Mouse (Mus musculus): ENCODE measurements at regions not wholly inside any gene's neighbourhood (a gene's known extent, or its start where the extent isn't known, plus 50 kb on each side); places are given as distances from the start of the nearest gene placed in this dataset.

GRCm38 (mm10) chr7:72594741-72595140, 288.3 kb upstream of the Mctp2 start:
- no peak overlapping the region for H3K9ac ChIP-seq (replicated peaks)
- H3K27ac ChIP-seq (replicated peaks) = no peak overlapping the region
- ATAC-seq (ENCODE audit: low FRiP score, low read depth) = no peak
- 91% methylated on average over 1 of the region's 1 CpGs for WGBS
- H3K4me2 ChIP-seq (replicated peaks) = no peak overlapping the region
- H3K4me3 ChIP-seq = no peak overlapping the region
- H3K36me3 ChIP-seq = no peaks in the 10 kb centered on the region
- H3K4me1 ChIP-seq = no peaks in the 10 kb centered on the region
- H3K27me3 ChIP-seq = no peaks in the 10 kb centered on the region
- H3K9me3 ChIP-seq = no peaks in the 10 kb centered on the region

GRCm38 (mm10) chr7:72596985-72597384, 290.6 kb upstream of the Mctp2 start:
- Histone ChIP-seq H3K9ac (replicated peaks) (no peak overlapping the region), H3K27ac (replicated peaks) (no peak overlapping the region), H3K4me1 (no peaks in the 10 kb centered on the region), H3K27me3 (no peaks in the 10 kb centered on the region), H3K9me3 (no peaks in the 10 kb centered on the region), H3K4me2 (replicated peaks) (no peak overlapping the region), H3K4me3 (no peak overlapping the region), H3K36me3 (no peaks in the 10 kb centered on the region)
- ATAC-seq (ENCODE audit: low FRiP score, low read depth) = no peak

- 0 out of 2 replicates have a peak, but pooled peaks cover 2% of the 10 kb centered on the region for H3K4me1 ChIP-seq
- H3K4me3 ChIP-seq = no peak overlapping the region
- no peak overlapping the region for H3K27ac ChIP-seq (replicated peaks)
- no peak overlapping the region for H3K4me2 ChIP-seq (replicated peaks)
- H3K9me3 ChIP-seq = no peaks in the 10 kb centered on the region
- no peaks in the 10 kb centered on the region for H3K27me3 ChIP-seq
- ATAC-seq (ENCODE audit: low FRiP score, low read depth) = peak; percentile 60
- no peaks in the 10 kb centered on the region for H3K36me3 ChIP-seq
- 65% methylated on average over 8 of the region's 8 CpGs for WGBS
- H3K9ac ChIP-seq (replicated peaks) = no peak overlapping the region
Measured at GRCm38 (mm10) chr7:72601933-72602332, 295.5 kb upstream of the Mctp2 start.

- H3K4me1 ChIP-seq = no peaks in the 10 kb centered on the region
- H3K4me2 ChIP-seq (replicated peaks) = no peak overlapping the region
- no peak overlapping the region for H3K9ac ChIP-seq (replicated peaks)
- H3K27ac ChIP-seq (replicated peaks) = no peak overlapping the region
- no peak for ATAC-seq (ENCODE audit: low FRiP score, low read depth)
- no peaks in the 10 kb centered on the region for H3K27me3 ChIP-seq
- no peak overlapping the region for H3K4me3 ChIP-seq
- no peaks in the 10 kb centered on the region for H3K9me3 ChIP-seq
- H3K36me3 ChIP-seq = no peaks in the 10 kb centered on the region
- WGBS = 90% methylated on average over 3 of the region's 3 CpGs
Measured at GRCm38 (mm10) chr7:72609791-72610190, 303.4 kb upstream of the Mctp2 start.

GRCm38 (mm10) chr7:72615232-72615631, 308.8 kb upstream of the Mctp2 start:
- no peak for ATAC-seq (ENCODE audit: low FRiP score, low read depth)
- no peak overlapping the region for H3K4me3 ChIP-seq
- no peaks in the 10 kb centered on the region for H3K4me1 ChIP-seq
- H3K9ac ChIP-seq (replicated peaks) = no peak overlapping the region
- no peaks in the 10 kb centered on the region for H3K27me3 ChIP-seq
- WGBS = 82% methylated on average over 4 of the region's 4 CpGs
- no peaks in the 10 kb centered on the region for H3K36me3 ChIP-seq
- H3K4me2 ChIP-seq (replicated peaks) = no peak overlapping the region
- no peak overlapping the region for H3K27ac ChIP-seq (replicated peaks)
- H3K9me3 ChIP-seq = no peaks in the 10 kb centered on the region

GRCm38 (mm10) chr7:72627369-72627768, 321.0 kb upstream of the Mctp2 start:
- no peak for ATAC-seq (ENCODE audit: low FRiP score, low read depth)
- H3K27me3 ChIP-seq = no peaks in the 10 kb centered on the region
- 0 out of 2 replicates have a peak, but pooled peaks cover 5% of the 10 kb centered on the region for H3K9me3 ChIP-seq
- no peak overlapping the region for H3K9ac ChIP-seq (replicated peaks)
- 0 out of 2 replicates have a peak overlapping the region, but pooled peaks have one; percentile 20 for H3K27ac ChIP-seq (replicated peaks)
- 53% methylated on average over 4 of the region's 4 CpGs for WGBS
- 0 out of 2 replicates have a peak, but pooled peaks cover 7% of the 10 kb centered on the region for H3K4me1 ChIP-seq
- H3K4me3 ChIP-seq = no peak overlapping the region
- no peaks in the 10 kb centered on the region for H3K36me3 ChIP-seq
- no peak overlapping the region for H3K4me2 ChIP-seq (replicated peaks)

- Histone ChIP-seq H3K27ac (replicated peaks) (no peak overlapping the region), H3K4me3 (no peak overlapping the region), H3K36me3 (no peaks in the 10 kb centered on the region), H3K27me3 (no peaks in the 10 kb centered on the region), H3K4me2 (replicated peaks) (no peak overlapping the region), H3K9me3 (no peaks in the 10 kb centered on the region), H3K4me1 (no peaks in the 10 kb centered on the region), H3K9ac (replicated peaks) (no peak overlapping the region)
- no peak for ATAC-seq (ENCODE audit: low FRiP score, low read depth)
- WGBS = 93% methylated on average over 2 of the region's 2 CpGs
Measured at GRCm38 (mm10) chr7:72639566-72639965, 333.2 kb upstream of the Mctp2 start.

GRCm38 (mm10) chr7:72675018-72675417, 368.6 kb upstream of the Mctp2 start:
- no peak overlapping the region for H3K9ac ChIP-seq (replicated peaks)
- WGBS = 81% methylated on average over 6 of the region's 6 CpGs
- H3K27me3 ChIP-seq = no peaks in the 10 kb centered on the region
- no peak overlapping the region for H3K27ac ChIP-seq (replicated peaks)
- no peaks in the 10 kb centered on the region for H3K4me1 ChIP-seq
- no peaks in the 10 kb centered on the region for H3K36me3 ChIP-seq
- no peak overlapping the region for H3K4me3 ChIP-seq
- H3K9me3 ChIP-seq = no peaks in the 10 kb centered on the region
- no peak overlapping the region for H3K4me2 ChIP-seq (replicated peaks)
- no peak for ATAC-seq (ENCODE audit: low FRiP score, low read depth)

GRCm38 (mm10) chr7:72685803-72686202, 379.4 kb upstream of the Mctp2 start:
- no peak overlapping the region for H3K9ac ChIP-seq (replicated peaks)
- H3K4me3 ChIP-seq = no peak overlapping the region
- peaks cover 3% of the 10 kb centered on the region; the same call in 1 of the 2 replicates for H3K9me3 ChIP-seq
- no peak overlapping the region for H3K27ac ChIP-seq (replicated peaks)
- H3K36me3 ChIP-seq = no peaks in the 10 kb centered on the region
- no peaks in the 10 kb centered on the region for H3K27me3 ChIP-seq
- ATAC-seq (ENCODE audit: low FRiP score, low read depth) = no peak
- no peak overlapping the region for H3K4me2 ChIP-seq (replicated peaks)
- peaks cover 3% of the 10 kb centered on the region; the same call in 1 of the 2 replicates for H3K4me1 ChIP-seq
- WGBS = 55% methylated on average over 2 of the region's 2 CpGs

GRCm38 (mm10) chr7:72687356-72687755, 380.9 kb upstream of the Mctp2 start:
- WGBS = 74% methylated on average over 4 of the region's 4 CpGs
- peaks cover 3% of the 10 kb centered on the region; the same call in 1 of the 2 replicates for H3K9me3 ChIP-seq
- H3K4me2 ChIP-seq (replicated peaks) = no peak overlapping the region
- H3K27me3 ChIP-seq = no peaks in the 10 kb centered on the region
- H3K9ac ChIP-seq (replicated peaks) = no peak overlapping the region
- H3K36me3 ChIP-seq = no peaks in the 10 kb centered on the region
- H3K4me3 ChIP-seq = no peak overlapping the region
- no peak overlapping the region for H3K27ac ChIP-seq (replicated peaks)
- no peak for ATAC-seq (ENCODE audit: low FRiP score, low read depth)
- H3K4me1 ChIP-seq = peaks cover 3% of the 10 kb centered on the region; the same call in 1 of the 2 replicates

GRCm38 (mm10) chr7:72691396-72691795, 385.0 kb upstream of the Mctp2 start:
- Histone ChIP-seq H3K4me1 (peaks cover 1% of the 10 kb centered on the region; the same call in 1 of the 2 replicates), H3K27me3 (no peaks in the 10 kb centered on the region), H3K4me3 (no peak overlapping the region), H3K9me3 (peaks cover 3% of the 10 kb centered on the region; the same call in 1 of the 2 replicates), H3K36me3 (no peaks in the 10 kb centered on the region), H3K27ac (replicated peaks) (no peak overlapping the region), H3K9ac (replicated peaks) (no peak overlapping the region), H3K4me2 (replicated peaks) (no peak overlapping the region)
- ATAC-seq (ENCODE audit: low FRiP score, low read depth) = no peak
- WGBS = 79% methylated on average over 3 of the region's 3 CpGs

- no peaks in the 10 kb centered on the region for H3K27me3 ChIP-seq
- 81% methylated on average over 9 of the region's 9 CpGs for WGBS
- ATAC-seq (ENCODE audit: low FRiP score, low read depth) = no peak
- no peak overlapping the region for H3K4me2 ChIP-seq (replicated peaks)
- no peaks in the 10 kb centered on the region for H3K36me3 ChIP-seq
- H3K9ac ChIP-seq (replicated peaks) = no peak overlapping the region
- H3K4me1 ChIP-seq = no peaks in the 10 kb centered on the region
- no peak overlapping the region for H3K27ac ChIP-seq (replicated peaks)
- no peak overlapping the region for H3K4me3 ChIP-seq
- peaks cover 3% of the 10 kb centered on the region; the same call in 1 of the 2 replicates for H3K9me3 ChIP-seq
Measured at GRCm38 (mm10) chr7:72691859-72692258, 385.5 kb upstream of the Mctp2 start.

GRCm38 (mm10) chr7:72696736-72697135, 390.3 kb upstream of the Mctp2 start:
- Histone ChIP-seq H3K4me1 (no peaks in the 10 kb centered on the region), H3K36me3 (no peaks in the 10 kb centered on the region), H3K4me3 (no peak overlapping the region), H3K9me3 (0 out of 2 replicates have a peak, but pooled peaks cover 2% of the 10 kb centered on the region), H3K9ac (replicated peaks) (no peak overlapping the region), H3K27me3 (no peaks in the 10 kb centered on the region), H3K4me2 (replicated peaks) (no peak overlapping the region), H3K27ac (replicated peaks) (no peak overlapping the region)
- no peak for ATAC-seq (ENCODE audit: low FRiP score, low read depth)
- 84% methylated on average over 3 of the region's 3 CpGs for WGBS
